Mouse (Mus musculus) frontal cortex, adult 2 months (tissue): ENCODE measurements at regions not wholly inside any gene's neighbourhood (a gene's known extent, or its start where the extent isn't known, plus 50 kb on each side); places are given as distances from the start of the nearest gene placed in this dataset.

ENCODE experiments used
- DNase-seq, 2 experiments: peaks; one replicate each; pipeline ENCODE4 v3.0.0; 2022; ENCODE audit warnings: low spot score in 1 of 2; ENCODE audit errors: extremely low spot score in 1 of 2

DNA sequence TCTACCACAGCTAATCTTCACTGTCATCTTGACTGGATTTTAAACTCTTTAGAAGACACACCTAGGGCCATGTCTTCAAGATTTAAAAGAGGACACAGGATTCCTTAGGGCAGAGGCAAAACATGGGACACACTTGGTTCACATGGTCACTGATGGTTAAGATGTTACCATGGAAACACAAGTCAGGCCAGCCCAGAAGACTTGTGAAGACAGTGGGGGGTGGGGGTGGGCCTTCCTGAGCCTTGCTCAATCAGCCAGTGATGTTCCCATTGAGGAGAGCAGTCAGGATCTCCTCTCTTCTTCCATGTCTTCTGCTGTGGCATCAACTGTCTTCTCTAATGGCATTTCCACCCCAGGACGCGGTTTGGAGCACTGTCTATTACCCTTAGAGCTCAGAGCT, 60.5 kb upstream of the Shb start:
- no peak for DNase-seq

DNA sequence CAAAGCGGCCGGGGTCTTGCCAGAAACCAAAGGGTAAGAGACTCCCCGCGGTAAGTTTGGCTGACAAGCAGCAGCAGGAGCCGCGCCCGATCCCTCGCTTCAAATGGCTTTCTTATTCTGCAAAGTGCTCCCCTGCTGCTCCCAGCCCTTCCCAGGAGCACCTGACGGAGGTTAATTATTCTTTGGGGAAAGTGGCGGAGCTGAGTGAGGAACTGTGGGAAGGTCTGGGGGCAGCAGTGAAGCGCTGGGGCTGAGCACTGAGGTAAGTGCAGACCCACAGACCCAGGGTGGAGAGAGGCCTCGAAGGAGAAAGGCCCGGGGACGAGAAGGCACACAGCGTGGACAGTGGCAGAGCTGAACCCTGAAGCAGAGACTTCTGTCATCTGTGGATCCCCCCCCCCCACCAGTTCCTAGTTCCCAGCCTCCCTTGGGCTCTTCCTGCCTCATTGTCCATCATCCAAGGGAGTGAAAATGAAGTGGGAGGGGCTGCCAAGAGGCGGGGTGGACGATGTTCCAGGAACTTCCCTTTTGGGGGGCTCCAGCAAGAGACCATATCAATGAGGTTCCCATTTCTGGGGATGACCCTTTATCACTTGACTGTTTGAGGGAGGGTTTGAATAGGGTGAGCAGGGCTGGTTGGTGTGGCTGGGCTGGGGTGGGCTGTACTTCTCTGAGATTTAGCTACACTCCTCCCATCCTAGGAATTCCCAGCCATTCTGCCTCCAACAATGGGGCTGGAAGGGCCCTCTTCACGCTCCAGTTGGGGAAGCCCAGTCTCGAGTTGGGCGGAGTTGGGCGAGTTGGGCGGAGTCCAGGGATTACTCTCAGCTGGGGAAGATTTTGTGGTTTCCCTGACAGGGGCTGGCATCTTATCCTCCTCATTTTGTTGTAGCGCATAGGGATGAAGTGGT, 59.4 kb upstream of the Shb start:
- no peak for DNase-seq

DNA sequence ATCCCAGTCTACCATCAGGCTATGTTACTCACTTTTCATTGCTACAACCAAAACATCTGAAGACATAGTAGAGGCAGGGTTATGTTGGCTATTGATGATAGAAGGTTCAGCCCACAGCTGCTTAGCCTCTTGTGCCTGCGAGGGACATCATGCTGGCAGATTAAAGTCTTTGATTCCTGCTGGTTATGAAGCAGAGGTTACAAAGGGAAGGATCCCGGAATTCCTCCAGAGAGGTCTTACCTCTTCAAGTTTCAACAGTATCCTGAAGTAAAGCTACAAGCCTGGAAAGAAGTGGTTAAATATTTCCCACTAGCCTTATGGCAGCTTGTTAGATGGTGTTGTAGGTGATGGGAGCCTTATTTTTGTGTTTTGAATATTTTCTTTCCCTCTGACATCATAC, 58.6 kb upstream of the Shb start:
- no peak for DNase-seq

DNA sequence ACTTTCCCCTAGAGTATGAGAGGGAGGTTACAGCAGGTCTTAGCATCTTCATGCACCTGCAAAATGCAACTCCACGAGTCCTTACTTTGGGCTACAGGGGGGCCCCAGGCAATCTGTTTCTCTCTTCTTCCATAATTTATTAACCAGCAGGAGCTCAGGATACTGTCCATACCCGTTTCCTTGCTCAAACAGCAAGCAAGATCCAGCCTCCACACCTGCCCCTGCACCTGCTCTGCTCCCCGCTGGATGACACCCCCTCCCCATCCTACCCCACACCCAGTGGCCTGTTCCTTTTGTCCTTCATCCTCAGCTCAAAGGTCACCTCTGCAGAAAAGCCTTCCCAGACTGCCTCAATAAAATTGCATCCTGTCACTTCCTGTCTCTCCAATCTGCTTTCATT, 56.1 kb upstream of the Shb start:
- DNase-seq, result no peak

DNA sequence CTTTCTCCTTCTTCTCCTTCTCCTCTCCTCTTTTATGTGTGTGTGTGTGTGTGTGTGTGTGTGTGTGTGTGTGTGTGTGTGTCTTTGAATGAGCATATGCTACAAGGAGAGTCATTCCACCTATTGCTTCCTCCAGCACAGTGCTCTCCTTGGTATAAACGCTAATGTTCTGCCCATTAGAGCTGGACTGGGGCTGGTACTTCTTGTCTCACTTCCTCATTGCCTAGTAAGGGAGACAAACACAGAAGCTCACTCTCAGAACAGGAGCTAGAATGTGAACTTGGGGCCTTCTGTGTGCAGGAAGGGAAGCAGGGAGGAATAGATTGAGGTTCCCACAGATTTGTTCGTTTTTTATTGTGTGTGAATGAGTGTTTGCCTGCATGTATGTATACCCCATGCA, 54.9 kb upstream of the Shb start:
- DNase-seq, result no peak

- no peak for DNase-seq
Observed at GRCm38 (mm10) chr4:45586310-45586709, 54.0 kb upstream of the Shb start.

DNA sequence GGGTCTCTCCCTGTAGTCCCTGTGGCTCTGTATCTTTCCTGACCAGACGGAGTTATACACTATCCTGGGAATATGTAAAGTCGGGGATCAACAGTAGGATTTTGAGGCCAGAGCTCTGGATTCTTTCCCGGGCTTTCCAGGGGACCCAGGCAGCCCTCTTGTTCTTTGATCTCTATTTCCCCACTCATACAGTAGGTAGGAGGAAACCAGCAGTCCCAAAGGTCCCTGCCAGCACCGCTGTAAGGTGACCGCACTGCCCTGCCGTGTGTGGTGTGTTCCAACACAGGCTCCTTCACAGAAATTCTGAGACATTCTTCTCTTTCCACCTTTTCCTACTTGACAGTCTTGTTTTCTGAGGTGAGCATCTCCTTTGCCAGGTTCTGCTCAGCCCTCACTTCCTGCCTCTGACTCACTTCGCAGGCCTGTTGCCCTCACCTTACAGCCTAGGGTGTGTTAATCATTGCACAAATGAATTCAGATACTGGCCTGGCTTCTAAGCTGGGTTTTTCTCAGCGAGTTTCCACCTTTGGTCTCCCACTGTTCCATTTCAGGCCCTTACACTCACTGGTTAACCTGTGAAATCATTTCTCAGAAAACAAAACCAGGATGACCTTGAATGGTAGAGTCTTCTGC, 53.0 kb upstream of the Shb start:
- DNase-seq, result no peak

DNA sequence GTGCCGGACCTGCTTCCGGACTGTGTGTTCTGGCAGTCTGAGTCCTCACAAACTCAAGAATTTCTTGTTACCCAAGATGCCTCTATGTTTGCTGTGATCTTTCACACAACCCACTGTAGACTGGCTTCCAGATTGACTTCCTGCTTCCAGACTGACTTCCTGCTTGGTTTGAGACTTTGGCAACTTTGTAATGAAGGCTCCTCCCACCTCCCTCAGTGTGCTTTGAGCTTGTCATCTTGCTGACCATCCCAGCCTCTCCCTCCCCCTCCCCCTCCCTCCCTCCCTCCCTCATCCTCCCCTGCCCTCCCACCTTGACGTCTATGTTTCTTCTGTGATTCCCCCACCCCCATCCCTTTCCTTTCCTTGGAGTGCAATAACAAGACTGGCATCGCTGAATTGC, 51.7 kb upstream of the Shb start:
- no peak for DNase-seq

DNA sequence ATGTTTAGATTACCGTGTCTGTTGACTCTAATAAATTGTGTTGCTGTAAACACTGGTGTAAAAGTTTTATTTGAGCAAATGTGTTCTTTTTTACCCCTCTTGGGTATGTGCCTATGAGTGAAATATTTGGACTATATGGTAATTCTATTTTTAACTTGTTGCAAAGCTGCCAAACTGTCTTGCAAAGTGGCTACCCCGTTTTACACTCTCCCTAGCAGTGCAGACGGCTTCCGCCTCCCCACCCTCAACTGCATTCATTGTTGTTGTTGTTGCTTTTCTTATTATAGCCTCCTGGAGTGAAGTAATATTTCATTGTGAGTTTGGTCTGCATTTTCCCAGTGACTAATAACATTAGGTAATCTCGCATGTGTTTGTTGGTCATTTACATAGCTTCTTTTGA, 50.2 kb upstream of the Shb start:
- no peak for DNase-seq
